Mouse (Mus musculus) E14TG2a.4 (cell line): ENCODE measurements around the gene Clpb.
A peak's percentile ranks its signal among the peaks of the same experiment; 100 is the strongest.

Experiments
- CTCF ChIP-seq: conservative IDR thresholded peaks from 2 replicates; pipeline ENCODE4 v1.5.1; 2014; ENCODE audit warnings: low read length
- POU5F1 ChIP-seq: IDR thresholded peaks from 2 replicates; pipeline ENCODE4 v1.6.1; 2014; ENCODE audit warnings: low read length, borderline replicate concordance

- TF ChIP-seq CTCF (peak; percentile 48), POU5F1 (no peak)
These were observed 159.7 kb downstream of the Clpb start for GRCm38 (mm10) chr7:101822836-101823757.
